Mouse (Mus musculus) heart, embryonic 12.5 days (tissue): ENCODE results near the gene Rbm15b. TPM values are rescaled to one million over a fixed set of nuclear protein-coding genes. Genes with fewer than 3 reads are reported as not detected.

Source experiments
- ATAC-seq: fragments of 200-750 bp; cut with Nextera tagmentation; 2 replicates; pipeline ENCODE4 v1.8.0; 2017; ENCODE audit warnings: moderate TSS enrichment, moderate library complexity; ENCODE audit not compliant: insufficient number of reproducible peaks, low FRiP score
- H3K27ac ChIP-seq: fragments of 300-500 bp; sonication (generic); 2 replicates; pipeline ENCODE4 v1.5.1; 2016; ENCODE audit warnings: mild to moderate bottlenecking, moderate library complexity; ENCODE audit not compliant: poor library complexity, severe bottlenecking
- H3K27me3 ChIP-seq: fragments of 300-500 bp; sonication (generic); replicated peaks from 2 replicates; pipeline ENCODE4 v1.6.1; 2016; ENCODE audit warnings: mild to moderate bottlenecking, moderate library complexity
- H3K36me3 ChIP-seq: fragments of 300-500 bp; sonication (generic); 2 replicates; pipeline ENCODE4 v1.6.1; 2016; ENCODE audit warnings: mild to moderate bottlenecking, moderate library complexity
- H3K4me1 ChIP-seq: fragments of 300-500 bp; sonication (generic); replicated peaks from 2 replicates; pipeline ENCODE4 v1.6.1; 2016; ENCODE audit warnings: mild to moderate bottlenecking
- H3K4me2 ChIP-seq: fragments of 300-500 bp; sonication (generic); 2 replicates; pipeline ENCODE4 v1.6.1; 2016; ENCODE audit warnings: mild to moderate bottlenecking, moderate library complexity
- H3K4me3 ChIP-seq: fragments of 300-500 bp; sonication (generic); 2 replicates; pipeline ENCODE4 v1.5.1; 2016; ENCODE audit warnings: mild to moderate bottlenecking
- H3K9ac ChIP-seq: fragments of 300-500 bp; sonication (generic); 2 replicates; pipeline ENCODE4 v1.6.1; 2016; ENCODE audit warnings: mild to moderate bottlenecking, moderate library complexity
- H3K9me3 ChIP-seq: fragments of 300-500 bp; sonication (generic); replicated peaks from 2 replicates; pipeline ENCODE4 v1.6.1; 2016; ENCODE audit warnings: mild to moderate bottlenecking, moderate library complexity
- WGBS: fragments of 180-500 bp; shearing (Covaris S2); methylation state at CpG from one replicate; pipeline ENCODE4 v1.1.7; 2016; 5-methylcytosine and 5-hydroxymethylcytosine counted together
- polyA plus RNA-seq: library from polyadenylated mRNA; unstranded; fragments of >200 nt; fragmentation: Nextera tagmentation; extraction: Ambion mirVana; gene quantifications from 2 replicates; pipeline ENCODE4 v1.2.1, GENCODE M21; 2016

The Rbm15b gene
- polyA plus RNA-seq, 1 experiment from 2014 or later = 9.2 TPM

DNA sequence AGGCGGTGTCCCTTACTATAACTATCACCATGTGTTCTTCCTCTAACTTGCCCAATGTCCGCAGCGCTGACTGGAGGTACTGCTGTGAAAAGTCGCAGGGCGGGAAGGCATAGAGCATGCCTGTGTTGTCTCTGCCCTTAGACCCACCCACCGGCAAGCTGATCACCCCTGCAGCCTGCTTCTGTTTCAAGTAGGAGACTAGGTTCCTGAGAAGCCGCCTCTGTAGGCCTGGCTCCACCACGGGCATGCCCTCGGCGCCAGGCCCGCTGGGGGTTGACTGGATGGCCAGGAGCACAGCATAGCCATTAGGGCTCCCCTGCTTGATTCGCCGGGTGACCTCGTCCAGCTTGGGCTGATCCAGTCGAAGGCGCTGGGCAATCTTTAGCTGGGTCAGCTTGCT is 2.9 kb downstream of the Rbm15b start:
- no peak for ATAC-seq
- whole genome bisulfite sequencing = 38% methylated on average over 16 of the region's 16 CpGs
- H3K4me3 ChIP-seq = peak overlapping the region; percentile 86
- peaks cover 63% of the 10 kb centered on the region for H3K36me3 ChIP-seq
- H3K27ac ChIP-seq = no peak overlapping the region
- peaks cover 56% of the 10 kb centered on the region for H3K4me1 ChIP-seq
- H3K4me2 ChIP-seq = peak overlapping the region; percentile 100
- no peaks in the 10 kb centered on the region for H3K27me3 ChIP-seq
- peak overlapping the region; percentile 97 for H3K9ac ChIP-seq
- no peaks in the 10 kb centered on the region for H3K9me3 ChIP-seq

DNA sequence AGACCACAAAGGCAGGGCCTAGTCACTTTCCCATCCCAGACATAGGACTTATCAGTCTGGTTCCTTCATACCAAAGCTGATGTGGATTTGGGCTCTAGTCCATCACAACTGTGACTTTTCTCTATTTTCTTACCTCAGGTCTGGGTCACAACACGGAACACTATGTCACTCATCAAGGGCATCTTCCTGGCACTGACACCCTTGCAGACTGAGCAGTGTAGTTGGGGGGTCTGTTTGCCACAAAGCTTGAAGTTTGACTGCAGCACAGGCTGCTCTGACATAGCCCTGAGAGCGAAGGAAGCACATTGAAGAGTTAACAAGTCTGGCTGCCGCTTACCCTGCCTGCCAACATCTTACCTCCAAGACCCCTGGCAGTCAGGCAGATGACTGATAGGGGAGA is 4.1 kb downstream of the Rbm15b start:
- no peak overlapping the region for H3K4me3 ChIP-seq
- H3K27ac ChIP-seq = no peak overlapping the region
- H3K36me3 ChIP-seq = peaks cover 62% of the 10 kb centered on the region
- no peaks in the 10 kb centered on the region for H3K27me3 ChIP-seq
- peak overlapping the region; percentile 35 for H3K4me2 ChIP-seq
- 71% methylated on average over 3 of the region's 3 CpGs for whole genome bisulfite sequencing
- H3K9ac ChIP-seq = peak overlapping the region; percentile 13; the same call in 1 of the 2 replicates
- H3K9me3 ChIP-seq = no peaks in the 10 kb centered on the region
- H3K4me1 ChIP-seq = peaks cover 50% of the 10 kb centered on the region
- ATAC-seq = no peak

DNA sequence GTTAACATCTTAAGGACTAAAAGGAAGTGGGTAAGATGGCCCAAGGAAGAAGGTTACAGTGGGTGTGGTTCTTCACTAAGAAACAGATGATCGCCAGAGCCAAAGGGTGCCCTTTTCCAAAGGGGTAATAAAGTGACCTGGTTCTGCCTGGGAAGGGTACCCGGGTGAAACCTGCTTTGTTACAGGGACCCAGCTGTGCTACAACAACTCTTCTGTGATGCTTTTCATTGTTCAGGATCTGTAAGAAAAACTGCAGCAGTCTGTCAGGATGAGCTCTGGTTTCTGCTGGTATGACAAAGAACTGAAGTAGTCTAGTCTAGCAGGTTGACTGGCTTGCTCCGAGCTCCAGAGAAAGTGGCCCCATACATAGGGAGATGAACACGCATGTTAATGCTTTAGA is 5.1 kb downstream of the Rbm15b start:
- no peak for ATAC-seq
- Histone ChIP-seq H3K27ac (no peak overlapping the region), H3K9ac (no peak overlapping the region), H3K4me2 (no peak overlapping the region), H3K9me3 (no peaks in the 10 kb centered on the region), H3K27me3 (no peaks in the 10 kb centered on the region), H3K36me3 (peaks cover 66% of the 10 kb centered on the region), H3K4me1 (peaks cover 46% of the 10 kb centered on the region), H3K4me3 (no peak overlapping the region)
- WGBS = 79% methylated on average over 4 of the region's 4 CpGs

DNA sequence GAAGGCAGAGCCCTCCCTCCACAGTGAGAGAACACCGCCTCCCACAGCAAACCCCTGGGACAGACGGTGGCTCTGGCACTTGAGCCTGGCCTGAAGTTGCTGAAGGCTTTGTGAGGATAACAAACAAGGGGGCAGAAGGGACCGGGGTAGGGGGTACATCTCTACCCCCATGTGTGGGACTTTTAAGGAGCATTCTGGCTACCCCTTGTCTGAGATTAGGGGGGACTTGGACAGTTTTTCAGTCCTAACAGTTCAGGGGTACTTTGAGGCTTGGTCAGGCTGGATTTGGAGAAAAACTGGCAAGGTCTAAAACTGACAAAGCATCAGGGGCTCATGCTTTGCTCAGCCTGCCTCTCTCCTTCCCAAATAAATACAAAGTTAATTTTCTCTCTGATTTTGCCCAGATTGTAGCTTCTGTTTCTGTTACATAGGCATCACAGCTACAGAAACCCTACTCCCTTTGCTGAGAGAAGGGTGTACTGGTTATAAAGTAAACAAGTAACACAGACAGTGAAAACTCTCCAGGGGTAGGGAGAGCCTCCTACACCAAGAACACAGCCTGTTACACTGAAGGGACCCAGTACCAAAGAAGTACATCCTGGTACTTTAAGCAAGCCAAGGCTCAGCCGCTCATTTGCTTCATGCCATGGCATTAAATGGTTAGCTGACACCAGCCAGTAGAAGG is 6.0 kb downstream of the Rbm15b start:
- Histone ChIP-seq H3K27me3 (no peaks in the 10 kb centered on the region), H3K27ac (no peak overlapping the region), H3K9ac (no peak overlapping the region), H3K4me1 (peaks cover 46% of the 10 kb centered on the region), H3K4me3 (no peak overlapping the region), H3K4me2 (no peak overlapping the region), H3K36me3 (peaks cover 75% of the 10 kb centered on the region), H3K9me3 (no peaks in the 10 kb centered on the region)
- ATAC-seq = no peak
- WGBS = 64% methylated on average over 4 of the region's 4 CpGs

DNA sequence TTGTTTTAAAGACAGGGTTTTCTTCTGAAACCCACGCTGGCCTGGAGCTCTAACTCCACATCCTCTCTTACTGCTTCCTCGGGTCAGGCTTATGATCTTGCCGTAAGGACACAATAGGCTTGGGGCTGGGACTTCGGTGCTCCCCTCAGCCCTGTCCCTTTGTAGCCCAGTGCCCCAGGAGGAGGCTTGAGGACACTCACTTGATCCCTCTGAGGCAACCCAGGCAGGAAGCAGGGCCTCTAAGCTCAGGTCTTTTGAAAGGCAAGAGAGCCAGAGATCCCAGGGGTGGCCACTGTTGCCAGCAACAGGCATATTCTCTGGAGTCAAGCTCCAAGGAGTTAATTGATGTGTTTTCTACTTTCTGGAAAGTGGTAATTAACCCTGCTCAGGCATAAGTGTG is 7.8 kb downstream of the Rbm15b start:
- Histone ChIP-seq H3K27ac (no peak overlapping the region), H3K4me1 (peaks cover 29% of the 10 kb centered on the region), H3K4me3 (no peak overlapping the region), H3K36me3 (peaks cover 82% of the 10 kb centered on the region), H3K9me3 (no peaks in the 10 kb centered on the region), H3K9ac (peak overlapping the region; percentile 15; the same call in 1 of the 2 replicates), H3K27me3 (no peaks in the 10 kb centered on the region), H3K4me2 (no peak overlapping the region)
- ATAC-seq = no peak
- WGBS = 72% methylated on average over 4 of the region's 4 CpGs

DNA sequence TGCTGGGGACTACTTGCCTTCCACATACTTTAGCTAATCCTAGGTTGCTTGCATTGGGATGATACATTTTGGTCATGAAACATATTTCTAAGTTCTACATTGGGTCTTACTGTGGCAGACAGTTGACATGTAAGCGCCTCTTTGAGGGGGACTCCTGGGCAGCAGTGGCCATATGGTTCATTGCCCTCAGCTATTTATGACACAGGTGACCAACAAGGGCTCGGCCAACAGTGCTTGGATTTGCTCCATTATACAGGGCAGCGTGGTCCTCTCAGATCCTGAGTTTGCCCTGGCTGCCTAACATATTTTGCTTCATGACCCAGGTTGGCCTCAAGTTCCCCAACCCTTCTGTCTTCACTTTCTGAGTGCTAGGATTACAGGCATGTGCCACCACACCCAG is 10.6 kb downstream of the Rbm15b start:
- WGBS = 92% methylated on average over 3 of the region's 3 CpGs
- ATAC-seq = no peak
- peaks cover 69% of the 10 kb centered on the region for H3K36me3 ChIP-seq
- H3K27me3 ChIP-seq = no peaks in the 10 kb centered on the region
- no peak overlapping the region for H3K4me2 ChIP-seq
- H3K4me1 ChIP-seq = peaks cover 7% of the 10 kb centered on the region
- no peak overlapping the region for H3K9ac ChIP-seq
- H3K4me3 ChIP-seq = no peak overlapping the region
- no peaks in the 10 kb centered on the region for H3K9me3 ChIP-seq
- H3K27ac ChIP-seq = no peak overlapping the region

DNA sequence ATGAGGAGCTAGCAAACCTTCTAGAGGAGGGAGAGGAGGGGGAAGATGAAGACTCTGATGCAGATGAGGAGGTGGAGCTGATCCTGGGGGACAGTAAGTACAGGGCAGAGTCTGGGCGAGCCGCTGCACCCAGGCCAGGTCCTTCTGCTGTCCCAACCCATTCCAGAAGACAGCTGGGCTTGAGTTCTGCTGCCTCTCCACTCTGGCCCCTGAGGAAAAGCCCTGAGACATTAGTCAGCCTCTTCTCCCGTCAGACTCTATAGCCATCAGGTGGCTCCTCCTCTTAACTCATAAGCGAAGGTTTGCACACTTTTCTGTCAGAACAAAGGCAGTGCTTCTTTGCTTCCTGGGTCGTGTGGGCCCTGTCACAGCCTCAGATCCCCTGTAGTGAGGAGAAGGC is 13.0 kb downstream of the Rbm15b start:
- Histone ChIP-seq H3K27ac (no peak overlapping the region), H3K36me3 (peaks cover 54% of the 10 kb centered on the region), H3K4me2 (no peak overlapping the region), H3K4me1 (no peaks in the 10 kb centered on the region), H3K27me3 (no peaks in the 10 kb centered on the region), H3K9me3 (no peaks in the 10 kb centered on the region), H3K9ac (no peak overlapping the region), H3K4me3 (no peak overlapping the region)
- 84% methylated on average over 5 of the region's 5 CpGs for WGBS
- ATAC-seq = no peak

DNA sequence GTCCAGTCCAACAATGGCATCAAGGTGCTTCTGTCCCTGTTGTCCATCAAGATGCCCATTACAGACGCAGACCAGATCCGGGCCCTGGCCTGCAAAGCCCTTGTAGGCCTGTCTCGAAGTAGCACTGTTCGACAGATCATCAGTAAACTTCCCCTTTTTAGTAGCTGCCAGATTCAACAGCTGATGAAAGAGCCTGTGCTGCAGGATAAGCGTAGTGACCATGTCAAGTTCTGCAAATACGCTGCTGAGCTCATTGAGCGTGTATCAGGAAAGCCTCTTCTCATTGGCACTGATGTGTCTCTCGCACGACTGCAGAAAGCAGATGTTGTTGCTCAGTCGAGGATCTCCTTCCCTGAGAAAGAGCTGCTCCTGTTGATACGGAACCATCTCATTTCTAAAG is 29.2 kb downstream of the Rbm15b start:
- Histone ChIP-seq H3K36me3 (peaks cover 74% of the 10 kb centered on the region), H3K27ac (no peak overlapping the region), H3K9me3 (no peaks in the 10 kb centered on the region), H3K9ac (no peak overlapping the region), H3K4me1 (no peaks in the 10 kb centered on the region), H3K4me3 (no peak overlapping the region), H3K27me3 (no peaks in the 10 kb centered on the region), H3K4me2 (no peak overlapping the region)
- ATAC-seq = no peak
- WGBS = 87% methylated on average over 11 of the region's 11 CpGs

DNA sequence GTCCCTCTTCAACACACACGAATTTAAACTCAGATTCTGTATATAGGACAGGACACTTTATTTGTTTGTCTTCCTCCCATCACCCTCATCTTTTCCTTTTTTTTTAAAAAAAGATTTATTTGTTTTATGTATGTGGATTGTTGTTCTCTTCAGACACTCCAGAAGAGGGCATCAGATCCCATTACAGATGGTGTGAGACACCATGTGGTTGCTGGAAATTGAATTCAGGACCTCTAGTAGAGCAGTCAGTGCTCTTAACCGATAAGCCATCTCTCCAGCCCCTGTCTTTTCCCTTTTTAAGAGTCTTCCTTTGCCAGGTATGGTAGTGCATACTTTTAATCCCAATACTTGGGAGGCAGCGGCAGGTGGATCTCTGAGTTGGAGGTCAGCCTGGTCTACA is 30.6 kb downstream of the Rbm15b start:
- H3K36me3 ChIP-seq = peaks cover 75% of the 10 kb centered on the region
- 80% methylated on average over 3 of the region's 3 CpGs for WGBS

DNA sequence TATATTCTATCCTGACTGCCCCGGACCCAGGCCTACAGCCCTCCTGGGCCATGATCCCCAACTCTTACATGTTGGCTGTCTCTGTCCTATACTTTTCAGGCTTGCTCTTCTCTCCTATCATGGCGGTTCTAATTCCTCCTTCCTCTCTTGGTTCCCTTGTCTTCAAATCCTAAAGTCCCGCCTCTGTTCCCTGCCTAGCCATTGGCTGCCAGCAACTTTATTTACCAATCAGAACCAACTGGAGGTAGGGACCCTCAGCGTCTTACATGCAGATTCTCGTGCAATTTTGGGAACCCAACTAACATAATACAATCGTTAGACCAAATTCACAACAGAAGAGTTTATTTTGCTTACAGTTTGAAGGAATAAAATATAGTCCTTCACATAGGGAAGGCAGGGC is 44.4 kb downstream of the Rbm15b start:
- Histone ChIP-seq H3K36me3 (peaks cover 67% of the 10 kb centered on the region), H3K4me3 (no peak overlapping the region), H3K9me3 (no peaks in the 10 kb centered on the region), H3K27me3 (no peaks in the 10 kb centered on the region), H3K4me1 (no peaks in the 10 kb centered on the region), H3K27ac (no peak overlapping the region), H3K9ac (no peak overlapping the region), H3K4me2 (no peak overlapping the region)
- WGBS = 94% methylated on average over 6 of the region's 6 CpGs
- no peak for ATAC-seq

More for the DNA sequence above, 30.6 kb downstream of the Rbm15b start:
- Histone ChIP-seq H3K9me3 (no peaks in the 10 kb centered on the region), H3K4me3 (no peak overlapping the region), H3K9ac (no peak overlapping the region), H3K27ac (no peak overlapping the region), H3K4me1 (no peaks in the 10 kb centered on the region), H3K4me2 (no peak overlapping the region), H3K27me3 (no peaks in the 10 kb centered on the region)
- ATAC-seq = no peak

DNA sequence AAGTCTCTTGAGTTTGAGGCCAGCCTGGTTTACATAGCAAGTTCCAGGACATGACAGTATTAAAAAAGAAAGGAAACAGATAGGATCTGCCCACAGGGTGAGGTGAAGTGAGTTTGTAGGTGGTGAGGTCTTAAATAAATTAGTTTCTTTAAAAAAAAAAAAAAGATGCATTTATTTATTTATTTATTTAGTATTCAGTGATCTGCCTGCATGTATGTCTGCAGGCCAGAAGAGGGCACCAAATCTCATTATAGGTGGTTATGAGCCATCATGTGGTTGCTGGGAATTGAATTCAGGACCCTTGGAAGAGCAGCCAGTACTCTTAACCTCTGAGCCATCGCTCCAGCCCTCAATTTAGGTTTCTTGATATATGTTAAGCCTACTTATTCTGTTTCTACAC is 46.7 kb downstream of the Rbm15b start:
- H3K4me2 ChIP-seq = no peak overlapping the region
- H3K4me3 ChIP-seq = no peak overlapping the region
- 91% methylated on average over 1 of the region's 1 CpGs for WGBS
- H3K36me3 ChIP-seq = peaks cover 69% of the 10 kb centered on the region
- no peaks in the 10 kb centered on the region for H3K27me3 ChIP-seq
- no peaks in the 10 kb centered on the region for H3K4me1 ChIP-seq
- H3K27ac ChIP-seq = no peak overlapping the region
- no peaks in the 10 kb centered on the region for H3K9me3 ChIP-seq
- H3K9ac ChIP-seq = no peak overlapping the region
- no peak for ATAC-seq
